Mouse (Mus musculus) midbrain, embryonic 10.5 days (tissue): ENCODE measurements at regions not wholly inside any gene's neighbourhood (a gene's known extent, or its start where the extent isn't known, plus 50 kb on each side); places are given as distances from the start of the nearest gene placed in this dataset.

ENCODE experiments used
- DNase-seq: peaks from one replicate; pipeline ENCODE4 v3.0.0-alpha.2; 2017; ENCODE audit warnings: low spot score
- H3K27ac ChIP-seq: fragments of 300-500 bp; sonication (generic); replicated peaks from 2 replicates; pipeline ENCODE4 v1.5.1; 2016; ENCODE audit warnings: mild to moderate bottlenecking
- H3K27me3 ChIP-seq: fragments of 300-500 bp; sonication (generic); 2 replicates; pipeline ENCODE4 v1.6.1; 2016; ENCODE audit warnings: low read depth, mild to moderate bottlenecking; ENCODE audit not compliant: poor library complexity, severe bottlenecking
- H3K36me3 ChIP-seq: fragments of 300-500 bp; sonication (generic); 2 replicates; pipeline ENCODE4 v1.6.1; 2016; ENCODE audit warnings: mild to moderate bottlenecking, moderate library complexity
- H3K4me1 ChIP-seq: fragments of 300-500 bp; sonication (generic); 2 replicates; pipeline ENCODE4 v1.6.1; 2016
- H3K4me3 ChIP-seq: fragments of 300-500 bp; sonication (generic); 2 replicates; pipeline ENCODE4 v1.5.1; 2016; ENCODE audit warnings: mild to moderate bottlenecking, moderate library complexity
- H3K9me3 ChIP-seq: fragments of 300-500 bp; sonication (generic); replicated peaks from 2 replicates; pipeline ENCODE4 v1.6.1; 2016; ENCODE audit warnings: mild to moderate bottlenecking
- WGBS: fragments of 180-500 bp; shearing (Covaris S2); methylation state at CpG from one replicate; pipeline ENCODE4 v1.1.7; 2016; 5-methylcytosine and 5-hydroxymethylcytosine counted together

DNA sequence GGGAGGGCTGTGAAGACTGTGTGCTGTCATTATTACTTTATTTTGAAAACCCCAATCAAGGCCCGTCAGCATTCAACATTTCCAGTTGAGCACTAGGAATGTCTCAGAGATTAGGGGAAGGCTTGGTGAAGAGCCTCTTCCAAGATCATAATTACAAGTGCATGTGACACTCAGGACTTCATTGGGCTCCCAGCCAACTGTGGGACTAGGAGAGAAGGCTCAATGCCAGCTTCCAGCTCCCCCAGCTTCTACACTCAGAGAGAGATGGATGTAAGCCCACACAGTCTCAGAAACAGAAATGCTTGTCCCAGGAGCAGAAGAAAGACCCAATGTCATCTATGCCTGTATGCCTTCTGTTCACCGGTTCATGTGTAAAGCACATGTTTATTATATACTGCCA, 169.5 kb downstream of the Ttc32 start:
- H3K9me3 ChIP-seq: no peaks in the 10 kb centered on the region
- H3K4me1 ChIP-seq: no peaks in the 10 kb centered on the region
- no peaks in the 10 kb centered on the region for H3K27me3 ChIP-seq
- no peak overlapping the region for H3K27ac ChIP-seq
- H3K36me3 ChIP-seq: no peaks in the 10 kb centered on the region
- 94% methylated on average over 2 of the region's 2 CpGs for WGBS
- no peak for DNase-seq
- no peak overlapping the region for H3K4me3 ChIP-seq

DNA sequence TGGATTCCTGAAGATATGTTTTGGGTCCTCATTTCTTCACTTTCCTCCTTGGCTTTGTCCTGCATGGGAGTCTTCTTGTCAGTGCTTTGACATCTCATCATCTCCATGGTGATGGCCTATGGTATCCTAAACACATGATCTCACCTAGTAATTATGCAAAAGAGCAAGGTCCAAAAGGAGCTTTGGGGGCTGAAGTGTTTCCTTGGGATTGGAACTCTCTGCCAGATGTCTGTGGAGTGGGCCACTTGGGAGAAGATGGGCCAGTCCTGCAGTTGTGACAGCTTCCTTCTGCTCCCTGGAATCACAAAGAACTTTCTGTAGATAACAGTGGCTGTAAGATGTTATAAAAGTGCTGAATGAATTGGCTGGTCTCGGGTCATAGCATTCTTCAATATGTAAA, 182.4 kb downstream of the Ttc32 start:
- no peaks in the 10 kb centered on the region for H3K9me3 ChIP-seq
- no peaks in the 10 kb centered on the region for H3K27me3 ChIP-seq
- no peaks in the 10 kb centered on the region for H3K36me3 ChIP-seq
- H3K27ac ChIP-seq: no peak overlapping the region
- no peak overlapping the region for H3K4me3 ChIP-seq
- DNase-seq: no peak
- 84% methylated on average over 1 of the region's 1 CpGs for WGBS
- H3K4me1 ChIP-seq: no peaks in the 10 kb centered on the region

DNA sequence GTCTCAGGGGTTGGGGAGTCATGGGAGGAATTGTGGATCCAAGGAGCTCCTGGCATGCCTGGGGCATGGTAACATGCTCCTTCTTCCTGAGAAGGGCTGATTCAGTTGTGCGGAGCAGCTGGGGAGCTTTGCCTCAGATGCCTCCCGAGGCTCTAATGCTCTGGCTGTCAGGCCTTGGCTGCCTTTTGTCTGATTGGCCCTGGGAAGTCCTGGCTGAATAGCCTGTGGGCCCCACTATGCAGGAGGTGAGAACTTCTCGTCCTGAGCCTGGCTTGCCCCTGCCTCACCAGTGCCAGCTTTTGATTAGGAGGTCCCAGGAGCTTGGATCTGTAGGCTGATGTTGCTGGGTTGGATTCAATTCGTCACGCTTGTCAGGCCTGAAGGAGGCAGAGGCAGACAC, 195.2 kb downstream of the Ttc32 start:
- 52% methylated on average over 5 of the region's 5 CpGs for WGBS
- DNase-seq: no peak
- no peaks in the 10 kb centered on the region for H3K36me3 ChIP-seq

DNA sequence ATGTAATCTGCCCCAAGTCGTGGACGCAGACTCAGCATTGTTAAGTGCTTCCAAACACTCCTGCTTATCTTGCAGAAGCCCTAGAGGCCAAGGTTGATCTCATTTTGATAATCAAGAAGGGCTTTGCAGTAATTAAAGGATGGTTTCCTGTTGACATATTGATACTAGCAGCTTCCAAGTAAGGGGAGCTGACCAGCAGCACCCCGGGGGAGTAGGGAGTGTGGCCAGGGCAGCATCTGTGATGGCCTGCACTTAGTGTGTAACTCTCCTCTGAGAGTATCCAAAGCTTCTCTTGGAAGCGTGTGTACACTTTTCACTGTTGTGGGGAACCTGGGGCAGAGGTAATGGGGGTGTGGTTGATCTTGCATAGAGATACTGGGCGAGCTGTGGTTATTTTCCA, 198.1 kb downstream of the Ttc32 start:
- WGBS: 83% methylated on average over 5 of the region's 5 CpGs

More for the DNA sequence above, 195.2 kb downstream of the Ttc32 start:
- no peaks in the 10 kb centered on the region for H3K9me3 ChIP-seq
- no peak overlapping the region for H3K4me3 ChIP-seq
- no peak overlapping the region for H3K27ac ChIP-seq
- no peaks in the 10 kb centered on the region for H3K27me3 ChIP-seq
- H3K4me1 ChIP-seq: peaks cover 4% of the 10 kb centered on the region; the same call in 1 of the 2 replicates

DNA sequence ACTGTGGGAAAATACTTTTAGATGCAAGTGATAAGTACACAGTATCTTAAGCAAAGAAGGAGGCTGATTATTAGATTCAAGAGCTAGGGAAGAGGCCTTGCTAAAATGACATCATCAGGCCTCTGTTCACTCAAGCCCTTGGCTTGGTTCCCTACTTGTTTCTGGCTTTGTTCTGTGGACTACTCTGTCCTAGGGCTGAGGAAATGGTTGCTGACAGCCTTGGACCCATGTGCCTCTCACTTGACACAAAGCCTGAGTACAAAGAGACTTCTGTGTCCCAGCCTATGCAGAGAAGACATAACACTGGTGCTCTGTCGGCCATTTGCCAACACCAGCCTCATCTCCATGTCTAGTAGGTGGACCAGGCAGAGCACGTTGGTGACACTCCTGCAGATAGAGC, 198.7 kb downstream of the Ttc32 start:
- Histone ChIP-seq H3K27me3 (no peaks in the 10 kb centered on the region), H3K4me1 (peaks cover 4% of the 10 kb centered on the region; the same call in 1 of the 2 replicates), H3K36me3 (no peaks in the 10 kb centered on the region), H3K4me3 (no peak overlapping the region), H3K27ac (no peak overlapping the region), H3K9me3 (no peaks in the 10 kb centered on the region)
- DNase-seq: no peak
- WGBS: 86% methylated on average over 2 of the region's 2 CpGs

More for the DNA sequence above, 198.1 kb downstream of the Ttc32 start:
- no peak for DNase-seq
- Histone ChIP-seq H3K36me3 (no peaks in the 10 kb centered on the region), H3K27me3 (no peaks in the 10 kb centered on the region), H3K4me3 (no peak overlapping the region), H3K4me1 (peaks cover 4% of the 10 kb centered on the region; the same call in 1 of the 2 replicates), H3K9me3 (no peaks in the 10 kb centered on the region), H3K27ac (no peak overlapping the region)

DNA sequence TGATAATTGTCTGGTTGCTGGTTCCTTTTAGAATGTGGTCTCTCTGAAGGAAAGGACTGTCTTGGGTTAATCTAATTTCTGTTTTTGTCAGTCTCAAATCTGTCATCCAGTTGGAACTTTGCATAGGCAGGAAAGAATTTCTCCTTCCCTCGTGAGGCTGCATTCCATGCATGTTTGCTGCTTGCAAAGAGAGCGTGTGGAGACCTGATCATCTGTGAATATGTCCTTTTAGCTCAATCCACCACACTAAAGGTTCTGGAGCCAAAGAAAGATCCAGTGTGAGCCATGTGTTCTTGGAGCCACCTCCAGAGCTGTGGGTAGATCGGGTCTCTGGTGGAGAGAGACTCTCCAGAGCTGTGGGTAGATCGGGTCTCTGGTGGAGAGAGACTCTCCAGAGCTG, 200.2 kb downstream of the Ttc32 start:
- no peaks in the 10 kb centered on the region for H3K27me3 ChIP-seq
- 82% methylated on average over 4 of the region's 4 CpGs for WGBS
- no peak overlapping the region for H3K4me3 ChIP-seq
- H3K4me1 ChIP-seq: peaks cover 2% of the 10 kb centered on the region; the same call in 1 of the 2 replicates
- no peaks in the 10 kb centered on the region for H3K36me3 ChIP-seq
- H3K27ac ChIP-seq: no peak overlapping the region
- no peaks in the 10 kb centered on the region for H3K9me3 ChIP-seq
- no peak for DNase-seq

DNA sequence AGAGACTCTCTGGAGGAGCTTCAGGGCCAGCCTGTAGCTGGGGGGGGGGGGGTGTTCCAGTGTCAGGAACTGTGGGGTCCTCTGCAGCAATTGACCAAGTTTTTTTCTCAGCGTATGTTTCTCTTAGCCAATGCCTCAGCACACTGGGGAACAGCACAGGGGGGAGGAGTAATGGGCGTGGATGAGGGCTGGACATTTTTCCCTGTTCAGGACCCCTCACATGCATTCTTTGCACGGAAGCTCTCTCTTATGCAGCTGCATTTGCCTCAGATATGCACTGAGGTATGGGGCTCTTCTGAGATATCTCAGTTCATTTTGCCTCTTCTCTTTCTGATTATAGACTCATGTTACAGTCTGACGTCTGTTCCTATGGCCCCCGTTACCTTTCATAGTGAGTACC, 200.8 kb downstream of the Ttc32 start:
- H3K27me3 ChIP-seq: no peaks in the 10 kb centered on the region
- DNase-seq: no peak
- no peaks in the 10 kb centered on the region for H3K36me3 ChIP-seq
- H3K4me3 ChIP-seq: no peak overlapping the region
- no peaks in the 10 kb centered on the region for H3K9me3 ChIP-seq
- no peaks in the 10 kb centered on the region for H3K4me1 ChIP-seq
- H3K27ac ChIP-seq: no peak overlapping the region
- 81% methylated on average over 5 of the region's 5 CpGs for WGBS

DNA sequence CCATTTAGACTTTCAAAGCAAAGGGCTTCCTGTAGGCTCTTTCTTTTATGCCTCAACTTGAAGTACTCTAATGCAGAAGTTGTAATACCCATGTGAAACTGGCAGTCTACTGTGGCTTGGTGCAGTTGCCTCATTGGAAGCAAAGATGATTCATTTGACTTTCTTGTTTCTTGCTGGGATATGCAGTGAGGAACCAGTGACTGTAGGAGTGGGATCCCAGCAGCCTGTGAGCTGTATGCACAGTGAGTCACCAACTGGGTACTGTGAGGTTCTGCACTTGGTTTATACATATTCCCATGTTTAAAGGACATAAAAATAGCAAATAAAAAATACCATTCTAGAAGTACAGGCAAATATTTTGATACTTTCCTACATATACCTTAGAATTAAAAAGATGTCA, 202.6 kb downstream of the Ttc32 start:
- H3K9me3 ChIP-seq: no peaks in the 10 kb centered on the region
- no peaks in the 10 kb centered on the region for H3K4me1 ChIP-seq
- H3K27ac ChIP-seq: no peak overlapping the region
- no peak for DNase-seq
- H3K36me3 ChIP-seq: no peaks in the 10 kb centered on the region
- H3K4me3 ChIP-seq: no peak overlapping the region
- H3K27me3 ChIP-seq: no peaks in the 10 kb centered on the region

DNA sequence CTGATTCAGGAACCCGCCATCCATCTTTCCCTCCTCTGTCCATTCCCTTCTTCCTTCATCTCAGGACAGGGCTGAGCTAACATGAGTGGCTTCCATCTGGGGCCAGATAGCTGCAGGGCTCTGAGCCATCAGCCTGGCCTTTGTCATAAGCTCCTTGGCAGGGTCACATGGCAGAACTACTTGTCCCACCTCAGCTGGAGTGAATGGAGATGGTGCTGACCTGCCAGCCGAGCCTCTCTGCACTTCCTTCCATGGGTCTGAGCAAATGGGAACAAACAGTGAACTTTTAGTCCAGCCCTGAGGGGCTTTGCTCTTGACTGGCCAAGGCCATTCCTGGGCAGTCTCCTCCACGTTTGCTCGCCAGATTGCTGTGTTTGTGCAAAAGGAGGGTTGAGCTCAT, 206.1 kb downstream of the Ttc32 start:
- H3K4me1 ChIP-seq: no peaks in the 10 kb centered on the region
- DNase-seq: no peak
- no peaks in the 10 kb centered on the region for H3K9me3 ChIP-seq
- no peaks in the 10 kb centered on the region for H3K36me3 ChIP-seq
- WGBS: 85% methylated on average over 4 of the region's 4 CpGs
- H3K27ac ChIP-seq: no peak overlapping the region
- no peaks in the 10 kb centered on the region for H3K27me3 ChIP-seq
- H3K4me3 ChIP-seq: no peak overlapping the region

DNA sequence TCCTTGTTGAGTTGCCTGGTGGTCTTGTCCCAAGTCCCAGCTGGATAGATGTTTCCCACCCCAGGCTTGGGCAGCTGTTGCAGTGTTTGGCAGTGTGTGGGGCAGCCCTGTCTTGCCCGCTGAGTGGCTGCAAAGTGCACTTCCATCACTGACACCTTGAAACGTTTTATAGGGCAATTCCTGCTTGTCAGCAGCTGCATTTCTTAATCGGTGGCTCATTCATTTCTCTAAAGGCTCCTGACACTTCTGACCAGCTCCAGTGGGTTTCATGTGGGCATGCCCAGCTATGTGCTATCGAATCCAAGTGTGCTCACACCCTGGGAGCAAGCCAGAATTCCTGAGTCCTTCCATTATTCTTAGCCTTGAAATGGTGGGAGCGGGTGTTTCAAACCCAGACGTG, 207.7 kb downstream of the Ttc32 start:
- Histone ChIP-seq H3K4me3 (no peak overlapping the region), H3K27me3 (no peaks in the 10 kb centered on the region), H3K9me3 (no peaks in the 10 kb centered on the region), H3K4me1 (no peaks in the 10 kb centered on the region), H3K27ac (no peak overlapping the region), H3K36me3 (no peaks in the 10 kb centered on the region)
- WGBS: 87% methylated on average over 6 of the region's 6 CpGs
- no peak for DNase-seq

DNA sequence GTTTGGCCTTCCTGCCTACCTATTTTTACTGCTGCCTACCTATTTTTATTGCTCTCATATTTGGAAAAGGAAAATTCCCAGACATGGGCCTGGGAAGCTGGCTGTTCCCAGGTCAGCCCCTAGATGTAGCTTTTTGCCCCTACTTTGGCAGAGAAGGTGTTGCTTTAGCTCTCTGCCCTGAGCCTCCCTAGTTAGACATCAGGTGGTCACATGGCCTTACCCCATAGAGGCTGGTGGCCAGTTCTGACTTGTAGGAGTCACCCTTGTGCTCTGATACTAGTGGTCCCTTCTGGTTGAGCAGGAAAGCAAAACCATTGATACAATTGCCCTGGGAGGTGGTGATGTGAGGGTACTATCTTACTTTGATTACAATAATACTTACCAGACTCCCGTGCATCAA, 208.2 kb downstream of the Ttc32 start:
- Histone ChIP-seq H3K27me3 (no peaks in the 10 kb centered on the region), H3K9me3 (no peaks in the 10 kb centered on the region), H3K36me3 (no peaks in the 10 kb centered on the region), H3K4me1 (no peaks in the 10 kb centered on the region), H3K4me3 (no peak overlapping the region), H3K27ac (no peak overlapping the region)
- 88% methylated on average over 1 of the region's 1 CpGs for WGBS
- DNase-seq: no peak

DNA sequence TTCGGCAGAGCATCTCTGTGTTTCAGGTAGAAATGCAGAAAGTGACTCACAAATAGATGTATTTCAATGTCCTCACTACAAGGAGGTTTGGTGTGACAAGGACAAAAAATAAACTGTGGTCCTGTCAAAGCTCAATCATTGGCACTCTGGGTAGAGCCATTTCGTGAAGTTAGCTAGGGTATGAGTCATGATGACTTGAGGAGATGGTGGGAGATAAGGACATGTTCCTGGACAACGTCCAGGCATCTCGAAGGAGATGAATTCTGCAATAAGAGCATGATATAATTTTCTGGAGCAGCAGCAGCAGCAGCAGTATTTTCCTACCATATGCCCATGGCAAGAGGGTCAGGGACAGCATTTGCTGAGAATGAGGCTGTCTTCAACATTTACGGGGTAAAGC, 217.7 kb downstream of the Ttc32 start:
- 85% methylated on average over 5 of the region's 5 CpGs for WGBS
- Histone ChIP-seq H3K27ac (no peak overlapping the region), H3K9me3 (no peaks in the 10 kb centered on the region), H3K27me3 (no peaks in the 10 kb centered on the region), H3K4me1 (no peaks in the 10 kb centered on the region), H3K36me3 (no peaks in the 10 kb centered on the region), H3K4me3 (no peak overlapping the region)
- DNase-seq: no peak

DNA sequence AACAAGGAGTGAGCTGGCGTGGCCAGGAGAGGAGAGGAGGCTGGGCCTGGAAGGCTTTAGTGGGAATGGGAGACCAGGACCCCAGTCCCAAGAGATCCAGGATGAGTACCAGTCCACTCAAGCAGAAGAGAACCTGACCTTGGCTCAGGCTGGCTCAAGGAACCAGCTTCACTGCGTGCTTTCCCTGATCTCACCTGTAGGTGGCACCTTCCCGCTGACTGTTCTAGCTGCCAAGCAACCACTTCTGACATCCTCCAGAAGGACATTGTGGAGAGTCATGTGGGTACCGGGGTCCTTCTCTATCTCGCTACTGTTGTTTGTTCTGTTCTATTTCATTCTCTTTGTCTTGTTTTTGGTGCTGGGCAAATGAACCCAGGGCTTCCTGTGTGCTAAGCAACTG, 222.0 kb downstream of the Ttc32 start:
- H3K27me3 ChIP-seq: no peaks in the 10 kb centered on the region
- WGBS: 22% methylated on average over 5 of the region's 5 CpGs

DNA sequence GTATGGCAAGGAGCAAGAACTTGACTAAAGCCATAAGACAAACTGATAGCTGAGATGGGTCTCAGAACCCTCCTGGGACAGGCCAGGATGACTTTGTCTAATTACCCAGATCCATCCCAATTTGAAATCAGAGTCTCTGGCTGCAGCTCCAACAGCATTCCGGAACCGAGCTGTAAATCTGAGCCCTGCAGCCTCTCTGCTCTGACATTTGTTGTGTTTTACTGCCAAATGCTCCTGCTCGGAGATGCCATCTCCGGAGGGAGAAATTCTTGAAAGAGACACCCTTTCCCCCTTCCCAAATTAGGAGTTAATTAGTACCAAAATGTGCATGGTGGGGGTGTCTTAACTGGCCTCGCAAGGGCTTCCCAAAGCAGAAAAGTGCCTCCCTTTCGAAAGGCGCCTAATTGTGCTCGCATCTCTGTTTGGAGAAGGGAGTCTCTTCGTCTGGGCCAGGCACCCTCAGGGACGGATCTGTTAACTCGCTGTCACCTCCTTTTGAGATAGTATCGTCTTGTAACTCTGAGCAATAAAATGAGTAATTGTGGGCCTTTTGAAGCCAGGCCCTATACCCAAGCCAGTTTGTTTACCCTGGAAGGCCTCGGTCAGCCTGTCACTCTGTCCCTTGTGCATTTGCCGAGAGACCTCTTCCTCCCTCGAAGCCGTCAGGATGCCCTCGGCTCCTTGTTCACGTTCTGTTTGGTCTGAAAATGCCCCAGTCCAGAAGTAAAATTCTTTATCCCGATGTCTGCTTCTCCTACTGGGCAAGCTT, 223.7 kb downstream of the Ttc32 start:
- H3K27ac ChIP-seq: no peak overlapping the region
- no peaks in the 10 kb centered on the region for H3K4me1 ChIP-seq
- H3K36me3 ChIP-seq: no peaks in the 10 kb centered on the region
- H3K4me3 ChIP-seq: no peak overlapping the region
- H3K27me3 ChIP-seq: no peaks in the 10 kb centered on the region
- no peak for DNase-seq
- WGBS: 63% methylated on average over 19 of the region's 19 CpGs
- H3K9me3 ChIP-seq: no peaks in the 10 kb centered on the region

More for the DNA sequence above, 222.0 kb downstream of the Ttc32 start:
- Histone ChIP-seq H3K27ac (no peak overlapping the region), H3K9me3 (no peaks in the 10 kb centered on the region), H3K4me1 (no peaks in the 10 kb centered on the region), H3K36me3 (no peaks in the 10 kb centered on the region), H3K4me3 (no peak overlapping the region)
- peak; percentile 49 for DNase-seq
